Mouse (Mus musculus) lung, adult 2 months (tissue): ENCODE data around the gene Abca3.

Experiments
- CTCF ChIP-seq: fragments of 200-500 bp; IDR thresholded peaks from 2 replicates; pipeline ENCODE4 v1.5.1; 2011; ENCODE audit warnings: mild to moderate bottlenecking, low read length, control low read depth; ENCODE audit not compliant: insufficient read depth
- POLR2A ChIP-seq: fragments of 200-500 bp; IDR thresholded peaks from 2 replicates; pipeline ENCODE4 v1.6.1; 2011; ENCODE audit warnings: low read depth, mild to moderate bottlenecking, control low read depth, low read length, borderline replicate concordance; ENCODE audit errors: extremely low read depth

DNA sequence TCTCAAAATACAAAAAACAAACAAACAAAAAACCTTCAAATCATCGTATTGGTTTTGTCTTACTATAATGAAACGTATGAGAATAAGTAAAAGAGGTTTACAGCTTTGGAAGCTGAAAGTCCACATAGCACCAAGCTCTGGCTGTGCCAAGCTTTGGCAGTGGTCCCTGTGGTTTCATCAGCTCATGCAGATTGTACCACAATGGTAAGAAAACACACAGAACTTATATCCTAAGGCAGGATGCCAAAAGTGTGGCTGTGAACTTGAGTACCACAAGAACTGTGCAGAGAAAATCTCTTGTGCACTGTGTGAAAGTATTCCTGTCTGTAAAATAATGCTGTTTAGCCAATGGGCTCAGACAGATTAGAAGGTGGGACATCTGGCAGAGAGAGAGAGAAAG, 2.6 kb upstream of the Abca3 start:
- no peak for TF ChIP-seq POLR2A
- no peak for TF ChIP-seq CTCF
